Mouse (Mus musculus) small intestine, adult 2 months (tissue): ENCODE measurements at regions not wholly inside any gene's neighbourhood (a gene's known extent, or its start where the extent isn't known, plus 50 kb on each side); places are given as distances from the start of the nearest gene placed in this dataset.

Experiments used
- CTCF ChIP-seq: fragments of 200-500 bp; IDR thresholded peaks from 2 replicates; pipeline ENCODE4 v1.5.1; 2012; ENCODE audit warnings: low read depth, mild to moderate bottlenecking, control low read depth, inconsistent platforms, low read length, moderate library complexity, mixed read lengths; ENCODE audit not compliant: insufficient replicate concordance, insufficient read length; ENCODE audit errors: extremely low read depth
- POLR2A ChIP-seq: fragments of 200-500 bp; IDR thresholded peaks from 2 replicates; pipeline ENCODE4 v1.6.1; 2012; ENCODE audit warnings: low read depth, mild to moderate bottlenecking, control low read depth, inconsistent platforms, low read length, moderate library complexity

- TF ChIP-seq CTCF = no peak
- TF ChIP-seq POLR2A = no peak
Observed at GRCm38 (mm10) chr8:128283365-128283764, 75.0 kb upstream of the Nrp1 start.
